Mouse (Mus musculus): ENCODE results near the gene Spata31d1a. TPM values are rescaled to one million over a fixed set of nuclear protein-coding genes. Genes with fewer than 3 reads are reported as not detected.

The Spata31d1a gene
- polyA plus RNA-seq, 1 experiment from 2014 or later, result not detected

- WGBS, result 91% methylated on average over 8 of the region's 8 CpGs
- no peaks in the 10 kb centered on the region for H3K4me1 ChIP-seq
- peaks cover 17% of the 10 kb centered on the region for H3K36me3 ChIP-seq
- H3K4me3 ChIP-seq, result no peak overlapping the region
- ATAC-seq (ENCODE audit: insufficient number of reproducible peaks, low FRiP score, low TSS enrichment, low read depth), result no peak
- H3K9me3 ChIP-seq, result no peaks in the 10 kb centered on the region
- H3K9ac ChIP-seq, result no peak overlapping the region
- no peak overlapping the region for H3K4me2 ChIP-seq
- no peaks in the 10 kb centered on the region for H3K27me3 ChIP-seq
- H3K27ac ChIP-seq, result no peak overlapping the region
Observed at GRCm38 (mm10) chr13:59661387-59661786, 48.7 kb downstream of the Spata31d1a start.

GRCm38 (mm10) chr13:59660371-59660770, 49.8 kb downstream of the Spata31d1a start:
- H3K4me2 ChIP-seq, result no peak overlapping the region
- H3K36me3 ChIP-seq, result peaks cover 16% of the 10 kb centered on the region; the same call in 1 of the 2 replicates
- H3K27ac ChIP-seq, result no peak overlapping the region
- no peak overlapping the region for H3K9ac ChIP-seq
- no peak for ATAC-seq (ENCODE audit: insufficient number of reproducible peaks, low FRiP score, low TSS enrichment, low read depth)
- H3K4me1 ChIP-seq, result no peaks in the 10 kb centered on the region
- H3K9me3 ChIP-seq, result no peaks in the 10 kb centered on the region
- 97% methylated on average over 3 of the region's 3 CpGs for WGBS
- H3K27me3 ChIP-seq, result no peaks in the 10 kb centered on the region
- H3K4me3 ChIP-seq, result no peak overlapping the region

DNA sequence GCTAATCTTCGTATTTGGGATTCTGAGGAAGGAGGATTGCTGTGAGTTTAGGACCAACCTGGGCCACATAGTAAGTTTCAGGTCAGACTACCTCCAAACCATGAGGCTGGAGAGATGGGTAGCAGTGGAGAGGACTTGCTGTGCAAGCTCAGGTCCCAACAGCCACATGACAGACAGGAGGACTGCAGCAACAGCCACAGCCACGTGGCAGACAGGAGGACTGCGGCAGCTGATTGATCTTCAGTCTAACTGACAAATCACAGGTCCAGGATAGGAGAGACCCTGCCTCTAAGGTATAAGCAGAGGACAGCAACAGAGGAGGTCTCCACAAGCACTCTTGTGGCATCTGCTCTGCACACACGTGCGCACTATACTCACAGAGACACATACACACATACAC, 52.3 kb downstream of the Spata31d1a start:
- Histone ChIP-seq H3K4me2 (no peak overlapping the region), H3K4me1 (0 out of 2 replicates have a peak, but pooled peaks cover 3% of the 10 kb centered on the region), H3K9ac (no peak overlapping the region), H3K4me3 (no peak overlapping the region), H3K27ac (no peak overlapping the region), H3K36me3 (0 out of 2 replicates have a peak, but pooled peaks cover 4% of the 10 kb centered on the region), H3K9me3 (no peaks in the 10 kb centered on the region), H3K27me3 (no peaks in the 10 kb centered on the region)
- ATAC-seq (ENCODE audit: insufficient number of reproducible peaks, low FRiP score, low TSS enrichment, low read depth), result no peak
- 90% methylated on average over 5 of the region's 5 CpGs for WGBS

DNA sequence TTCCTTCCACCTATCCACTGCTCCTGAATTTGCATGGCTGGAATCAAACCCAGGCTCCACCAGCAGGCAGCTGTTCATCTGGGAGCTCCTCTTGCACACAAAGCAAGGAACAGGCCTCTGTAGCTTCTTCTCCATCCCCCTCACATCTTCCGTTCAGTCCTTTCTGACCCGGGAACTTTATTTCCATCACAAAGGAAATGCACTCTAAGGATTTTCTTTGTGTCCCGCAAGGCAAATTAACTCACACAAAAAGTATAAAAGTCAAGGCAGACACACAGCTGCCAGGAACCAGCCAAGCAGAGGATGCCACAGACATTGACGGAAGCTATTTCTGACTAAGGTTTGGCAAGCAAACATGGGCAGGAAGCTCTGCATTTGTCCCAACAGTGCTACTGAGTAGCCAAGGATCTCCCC, 53.1 kb downstream of the Spata31d1a start:
- Histone ChIP-seq H3K9me3 (no peaks in the 10 kb centered on the region), H3K4me1 (0 out of 2 replicates have a peak, but pooled peaks cover 3% of the 10 kb centered on the region), H3K4me3 (no peak overlapping the region), H3K9ac (no peak overlapping the region), H3K36me3 (0 out of 2 replicates have a peak, but pooled peaks cover 4% of the 10 kb centered on the region), H3K27ac (peak overlapping the region; percentile 43), H3K27me3 (no peaks in the 10 kb centered on the region), H3K4me2 (no peak overlapping the region)
- WGBS, result 56% methylated on average over 4 of the region's 4 CpGs
- no peak for ATAC-seq (ENCODE audit: insufficient number of reproducible peaks, low FRiP score, low TSS enrichment, low read depth)

DNA sequence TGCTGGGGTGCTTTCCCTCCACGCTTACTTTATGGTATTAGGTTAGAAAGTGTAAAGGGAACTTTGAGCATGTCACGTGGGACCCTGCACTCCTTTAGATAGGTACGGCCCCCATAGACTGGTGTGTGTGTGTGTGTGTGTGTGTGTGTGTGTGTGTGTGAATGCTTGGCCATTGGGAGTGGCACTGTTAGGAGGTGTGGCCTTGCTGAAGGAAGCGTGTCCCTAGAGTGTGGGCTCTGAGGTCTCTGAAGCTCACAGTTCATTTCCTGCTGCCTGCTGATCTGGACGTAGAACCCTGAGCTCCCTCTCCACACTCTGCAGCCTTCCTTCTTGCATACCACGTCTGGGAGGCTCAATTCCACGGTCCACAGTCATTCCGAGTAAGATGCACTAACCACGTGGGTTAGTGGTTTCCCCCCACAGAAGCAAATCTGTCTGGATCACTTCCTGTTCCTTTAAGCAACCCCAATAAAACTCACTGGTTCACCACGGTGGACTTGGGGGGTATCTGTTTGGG, 53.8 kb downstream of the Spata31d1a start:
- no peaks in the 10 kb centered on the region for H3K9me3 ChIP-seq
- no peak overlapping the region for H3K4me3 ChIP-seq
- 0 out of 2 replicates have a peak, but pooled peaks cover 3% of the 10 kb centered on the region for H3K4me1 ChIP-seq
- H3K27ac ChIP-seq, result peak overlapping the region; percentile 43; the same call in 1 of the 2 replicates
- no peaks in the 10 kb centered on the region for H3K27me3 ChIP-seq
- WGBS, result 56% methylated on average over 10 of the region's 10 CpGs
- 0 out of 2 replicates have a peak, but pooled peaks cover under 1% of the 10 kb centered on the region for H3K36me3 ChIP-seq
- H3K9ac ChIP-seq, result no peak overlapping the region
- no peak overlapping the region for H3K4me2 ChIP-seq
- no peak for ATAC-seq (ENCODE audit: insufficient number of reproducible peaks, low FRiP score, low TSS enrichment, low read depth)

DNA sequence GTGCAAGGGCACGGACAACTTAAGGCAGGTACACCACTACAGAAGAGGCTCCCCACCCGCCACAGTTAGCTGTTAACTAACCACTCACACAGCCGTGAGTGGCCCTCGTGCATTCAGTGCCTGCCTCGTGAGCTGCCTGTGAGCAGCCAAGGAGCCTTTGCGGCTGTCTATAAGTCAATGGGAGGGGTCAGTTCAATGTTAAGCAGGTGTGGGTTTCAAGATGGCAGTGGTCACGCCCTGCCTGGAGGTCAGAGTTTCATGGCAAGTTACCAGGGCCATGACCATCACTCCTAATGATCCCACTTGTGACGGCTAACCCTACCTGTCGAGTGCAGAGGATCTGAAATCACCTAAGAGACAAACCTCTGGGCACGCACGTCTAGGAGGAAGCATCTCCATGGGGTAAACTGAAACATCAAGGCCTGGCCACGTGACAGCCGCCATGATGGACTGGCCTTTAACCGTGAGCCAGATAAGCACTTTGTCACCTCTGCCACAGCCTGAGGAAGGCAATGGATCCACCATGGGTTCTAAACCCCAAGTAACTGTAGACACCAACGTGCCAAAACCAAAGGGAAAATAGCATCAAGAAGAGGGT, 54.3 kb downstream of the Spata31d1a start:
- WGBS, result 91% methylated on average over 15 of the region's 15 CpGs
- Histone ChIP-seq H3K4me1 (0 out of 2 replicates have a peak, but pooled peaks cover 3% of the 10 kb centered on the region), H3K9ac (no peak overlapping the region), H3K4me2 (no peak overlapping the region), H3K9me3 (no peaks in the 10 kb centered on the region), H3K27me3 (no peaks in the 10 kb centered on the region), H3K4me3 (no peak overlapping the region), H3K27ac (no peak overlapping the region), H3K36me3 (no peaks in the 10 kb centered on the region)
- no peak for ATAC-seq (ENCODE audit: insufficient number of reproducible peaks, low FRiP score, low TSS enrichment, low read depth)

DNA sequence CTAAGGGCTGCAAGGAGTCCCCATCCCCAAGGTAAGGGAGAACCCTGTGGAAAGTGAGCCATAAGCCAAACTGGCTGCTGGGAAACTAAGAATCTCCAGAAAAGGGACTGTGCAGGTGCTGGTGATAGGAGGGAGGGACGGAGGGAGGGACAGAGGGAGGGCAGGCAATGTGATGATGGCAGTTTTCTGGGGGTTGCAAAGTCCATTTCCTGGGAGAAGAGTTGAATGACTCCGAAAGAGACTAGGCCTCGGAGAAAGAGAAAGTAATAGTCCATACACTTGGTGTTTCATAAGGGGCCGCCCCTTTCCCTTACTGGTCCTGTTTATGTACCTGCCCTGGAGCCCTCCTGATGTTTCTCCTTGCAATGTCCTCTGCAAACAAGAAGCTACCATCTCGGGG, 55.7 kb downstream of the Spata31d1a start:
- Histone ChIP-seq H3K9ac (no peak overlapping the region), H3K9me3 (no peaks in the 10 kb centered on the region), H3K4me3 (no peak overlapping the region), H3K27ac (no peak overlapping the region), H3K4me1 (0 out of 2 replicates have a peak, but pooled peaks cover 3% of the 10 kb centered on the region), H3K4me2 (no peak overlapping the region), H3K27me3 (no peaks in the 10 kb centered on the region), H3K36me3 (peaks cover 1% of the 10 kb centered on the region)
- ATAC-seq (ENCODE audit: insufficient number of reproducible peaks, low FRiP score, low TSS enrichment, low read depth), result no peak
- WGBS, result 90% methylated on average over 5 of the region's 5 CpGs

DNA sequence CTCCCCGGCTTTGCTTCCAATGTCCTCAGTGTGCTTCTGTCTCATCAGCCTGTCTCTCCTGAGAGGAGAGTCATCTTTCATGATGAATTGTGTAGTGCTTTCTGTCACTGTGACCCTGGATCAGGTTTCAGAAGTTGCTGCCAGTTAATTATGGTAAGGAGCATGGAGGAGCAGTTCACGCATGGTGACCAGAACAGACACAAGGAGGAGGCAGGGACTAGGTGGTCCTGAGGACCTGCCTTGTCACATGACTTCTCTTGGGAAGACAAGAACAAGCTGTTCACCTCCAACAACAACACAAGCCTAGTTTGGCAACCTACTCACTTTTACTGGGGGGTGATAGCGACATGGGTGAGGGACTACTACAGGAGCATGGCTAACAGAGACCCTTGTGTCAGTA, 57.0 kb downstream of the Spata31d1a start:
- Histone ChIP-seq H3K36me3 (peaks cover 9% of the 10 kb centered on the region), H3K4me2 (no peak overlapping the region), H3K27ac (no peak overlapping the region), H3K9ac (no peak overlapping the region), H3K4me1 (0 out of 2 replicates have a peak, but pooled peaks cover 3% of the 10 kb centered on the region), H3K4me3 (no peak overlapping the region), H3K9me3 (no peaks in the 10 kb centered on the region), H3K27me3 (no peaks in the 10 kb centered on the region)
- 71% methylated on average over 3 of the region's 3 CpGs for WGBS
- ATAC-seq (ENCODE audit: insufficient number of reproducible peaks, low FRiP score, low TSS enrichment, low read depth), result no peak

DNA sequence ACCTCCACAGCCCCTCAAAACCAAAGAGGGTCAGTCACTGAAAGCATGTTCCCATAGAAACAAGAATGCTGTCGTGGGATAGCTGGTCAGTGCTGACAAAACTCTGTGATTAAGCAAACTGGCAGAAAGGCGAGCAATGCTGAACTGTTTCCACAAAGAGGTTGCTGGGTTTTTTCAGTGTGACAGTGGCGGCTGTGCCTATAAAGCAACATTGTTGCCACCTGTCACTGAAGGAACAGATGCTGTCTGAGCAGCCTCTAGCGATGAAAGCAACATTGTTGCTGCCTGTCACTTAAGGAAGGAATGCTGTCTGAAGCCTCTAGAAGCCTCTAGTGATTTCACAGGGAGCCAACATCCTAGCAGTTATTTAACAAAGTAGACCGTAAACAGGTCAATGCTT, 57.5 kb downstream of the Spata31d1a start:
- Histone ChIP-seq H3K9me3 (no peaks in the 10 kb centered on the region), H3K27ac (no peak overlapping the region), H3K9ac (no peak overlapping the region), H3K36me3 (peaks cover 9% of the 10 kb centered on the region), H3K4me1 (0 out of 2 replicates have a peak, but pooled peaks cover 3% of the 10 kb centered on the region), H3K4me2 (no peak overlapping the region), H3K27me3 (no peaks in the 10 kb centered on the region), H3K4me3 (no peak overlapping the region)
- WGBS, result 53% methylated on average over 5 of the region's 5 CpGs
- ATAC-seq (ENCODE audit: insufficient number of reproducible peaks, low FRiP score, low TSS enrichment, low read depth), result no peak

Other genes starting within 250 kb of the Spata31d1a start
- gene Agtpbp1, start 125.1 kb downstream of the Spata31d1a start, polyA plus RNA-seq (2015; fragmentation: Nextera tagmentation; extraction: Ambion mirVana), result 9.3 and 12.2 TPM in 2 replicates
- gene Naa35, start 125.1 kb downstream of the Spata31d1a start, polyA plus RNA-seq (2015; fragmentation: Nextera tagmentation; extraction: Ambion mirVana), result 74.2 and 80.9 TPM in 2 replicates
- 38.8 and 39.4 TPM in 2 replicates for gene Golm1, start 34.5 kb downstream of the Spata31d1a start, polyA plus RNA-seq (2015; fragmentation: Nextera tagmentation; extraction: Ambion mirVana)
- not detected in 2 replicates for gene 4921517D22Rik, start 16.2 kb downstream of the Spata31d1a start, polyA plus RNA-seq (2015; fragmentation: Nextera tagmentation; extraction: Ambion mirVana)
- 0.04 TPM in 1 of 2 replicates, not detected in the other for gene Spata31d1b, start 2.0 kb upstream of the Spata31d1a start, polyA plus RNA-seq (2015; fragmentation: Nextera tagmentation; extraction: Ambion mirVana)
- not detected in 2 replicates for gene Spata31d1d, start 21.4 kb upstream of the Spata31d1a start, polyA plus RNA-seq (2015; fragmentation: Nextera tagmentation; extraction: Ambion mirVana)
- not detected in 2 replicates for gene 1700014D04Rik, start 36.4 kb upstream of the Spata31d1a start, polyA plus RNA-seq (2015; fragmentation: Nextera tagmentation; extraction: Ambion mirVana)
- gene Isca1, start 59.5 kb upstream of the Spata31d1a start, polyA plus RNA-seq (2015; fragmentation: Nextera tagmentation; extraction: Ambion mirVana), result 111 and 132 TPM in 2 replicates
- not detected in 2 replicates for gene Gm49354, start 71.9 kb upstream of the Spata31d1a start, polyA plus RNA-seq (2015; fragmentation: Nextera tagmentation; extraction: Ambion mirVana)
- 50.4 and 57.1 TPM in 2 replicates for gene Tut7, start 112.8 kb upstream of the Spata31d1a start, polyA plus RNA-seq (2015; fragmentation: Nextera tagmentation; extraction: Ambion mirVana)